Mouse (Mus musculus) kidney, embryonic 15.5 days (tissue): ENCODE results near the gene Kcnh5. TPM values are rescaled to one million over a fixed set of nuclear protein-coding genes. Genes with fewer than 3 reads are reported as not detected.

Source experiments
- ATAC-seq: fragments of 200-750 bp; cut with Nextera tagmentation; replicated peaks from 2 replicates; pipeline ENCODE4 v1.8.0; 2017; ENCODE audit warnings: moderate TSS enrichment; ENCODE audit not compliant: low FRiP score
- H3K27ac ChIP-seq: fragments of 300-500 bp; sonication (generic); 2 replicates; pipeline ENCODE4 v1.5.1; 2015; ENCODE audit warnings: mild to moderate bottlenecking, inconsistent platforms
- H3K27me3 ChIP-seq: fragments of 300-500 bp; sonication (generic); 2 replicates; pipeline ENCODE4 v1.6.1; 2015; ENCODE audit warnings: inconsistent platforms
- H3K36me3 ChIP-seq: fragments of 300-500 bp; sonication (generic); 2 replicates; pipeline ENCODE4 v1.6.1; 2015; ENCODE audit warnings: inconsistent platforms
- H3K4me1 ChIP-seq: fragments of 300-500 bp; sonication (generic); 2 replicates; pipeline ENCODE4 v1.6.1; 2015; ENCODE audit warnings: inconsistent platforms
- H3K4me2 ChIP-seq: fragments of 300-500 bp; sonication (generic); 2 replicates; pipeline ENCODE4 v1.6.1; 2015; ENCODE audit warnings: moderate library complexity, mild to moderate bottlenecking, inconsistent platforms
- H3K4me3 ChIP-seq: fragments of 300-500 bp; sonication (generic); replicated peaks from 2 replicates; pipeline ENCODE4 v1.5.1; 2015; ENCODE audit warnings: mild to moderate bottlenecking, inconsistent platforms
- H3K9ac ChIP-seq: fragments of 300-500 bp; sonication (generic); 2 replicates; pipeline ENCODE4 v1.6.1; 2015; ENCODE audit warnings: mild to moderate bottlenecking, inconsistent platforms
- H3K9me3 ChIP-seq: fragments of 300-500 bp; sonication (generic); replicated peaks from 2 replicates; pipeline ENCODE4 v1.6.1; 2016; ENCODE audit warnings: inconsistent platforms
- WGBS: fragments of 180-500 bp; shearing (Covaris S2); methylation state at CpG from one replicate; pipeline ENCODE4 v1.1.7; 2015; ENCODE audit warnings: mixed read lengths; 5-methylcytosine and 5-hydroxymethylcytosine counted together
- polyA plus RNA-seq: library from polyadenylated mRNA; unstranded; fragments of >200 nt; fragmentation: Nextera tagmentation; extraction: Ambion mirVana; gene quantifications from 2 replicates; pipeline ENCODE4 v1.2.1, GENCODE M21; 2015

The Kcnh5 gene
- polyA plus RNA-seq, 1 experiment from 2014 or later = 0.42 TPM

GRCm38 (mm10) chr12:74901331-74901730, 275.8 kb downstream of the Kcnh5 start:
- 83% methylated on average over 6 of the region's 6 CpGs for WGBS
- Histone ChIP-seq H3K27me3 (no peaks in the 10 kb centered on the region), H3K4me1 (no peaks in the 10 kb centered on the region), H3K9me3 (no peaks in the 10 kb centered on the region), H3K4me3 (no peak overlapping the region), H3K4me2 (no peak overlapping the region), H3K36me3 (no peaks in the 10 kb centered on the region), H3K9ac (no peak overlapping the region), H3K27ac (no peak overlapping the region)
- ATAC-seq = no peak

- ATAC-seq = no peak
- Histone ChIP-seq H3K4me2 (no peak overlapping the region), H3K9ac (no peak overlapping the region), H3K9me3 (no peaks in the 10 kb centered on the region), H3K27ac (no peak overlapping the region), H3K36me3 (no peaks in the 10 kb centered on the region), H3K4me3 (no peak overlapping the region), H3K27me3 (no peaks in the 10 kb centered on the region), H3K4me1 (no peaks in the 10 kb centered on the region)
Observed at GRCm38 (mm10) chr12:74900777-74901176, 276.4 kb downstream of the Kcnh5 start.

- no peak for ATAC-seq
- H3K27ac ChIP-seq = no peak overlapping the region
Observed at GRCm38 (mm10) chr12:74899055-74899454, 278.1 kb downstream of the Kcnh5 start.

GRCm38 (mm10) chr12:74898211-74898610, 278.9 kb downstream of the Kcnh5 start:
- no peaks in the 10 kb centered on the region for H3K4me1 ChIP-seq
- no peak for ATAC-seq

More at GRCm38 (mm10) chr12:74899055-74899454, 278.1 kb downstream of the Kcnh5 start:
- Histone ChIP-seq H3K9ac (no peak overlapping the region), H3K4me2 (no peak overlapping the region), H3K4me3 (no peak overlapping the region), H3K9me3 (no peaks in the 10 kb centered on the region), H3K36me3 (no peaks in the 10 kb centered on the region), H3K27me3 (no peaks in the 10 kb centered on the region), H3K4me1 (no peaks in the 10 kb centered on the region)
- 92% methylated on average over 4 of the region's 4 CpGs for WGBS

GRCm38 (mm10) chr12:74894870-74895423, 282.2 kb downstream of the Kcnh5 start:
- 77% methylated on average over 11 of the region's 11 CpGs for WGBS
- Histone ChIP-seq H3K9me3 (no peaks in the 10 kb centered on the region), H3K27ac (no peak overlapping the region), H3K4me2 (no peak overlapping the region), H3K27me3 (no peaks in the 10 kb centered on the region), H3K9ac (no peak overlapping the region), H3K4me1 (no peaks in the 10 kb centered on the region), H3K36me3 (no peaks in the 10 kb centered on the region), H3K4me3 (no peak overlapping the region)
- no peak for ATAC-seq

More at GRCm38 (mm10) chr12:74898211-74898610, 278.9 kb downstream of the Kcnh5 start:
- WGBS = 84% methylated on average over 9 of the region's 9 CpGs
- H3K27me3 ChIP-seq = no peaks in the 10 kb centered on the region
- no peak overlapping the region for H3K4me3 ChIP-seq
- H3K9ac ChIP-seq = no peak overlapping the region
- no peaks in the 10 kb centered on the region for H3K9me3 ChIP-seq
- H3K27ac ChIP-seq = no peak overlapping the region
- H3K36me3 ChIP-seq = no peaks in the 10 kb centered on the region
- no peak overlapping the region for H3K4me2 ChIP-seq

- WGBS = 58% methylated on average over 3 of the region's 3 CpGs
- H3K4me1 ChIP-seq = no peaks in the 10 kb centered on the region
- H3K9ac ChIP-seq = no peak overlapping the region
- H3K27me3 ChIP-seq = no peaks in the 10 kb centered on the region
- no peak overlapping the region for H3K4me2 ChIP-seq
- ATAC-seq = no peak
- no peak overlapping the region for H3K27ac ChIP-seq
- H3K36me3 ChIP-seq = no peaks in the 10 kb centered on the region
- H3K9me3 ChIP-seq = no peaks in the 10 kb centered on the region
- H3K4me3 ChIP-seq = no peak overlapping the region
Observed at GRCm38 (mm10) chr12:74889419-74889818, 287.7 kb downstream of the Kcnh5 start.

- Histone ChIP-seq H3K9me3 (no peaks in the 10 kb centered on the region), H3K36me3 (no peaks in the 10 kb centered on the region), H3K4me2 (no peak overlapping the region), H3K4me3 (no peak overlapping the region), H3K9ac (no peak overlapping the region), H3K4me1 (no peaks in the 10 kb centered on the region), H3K27ac (no peak overlapping the region), H3K27me3 (no peaks in the 10 kb centered on the region)
- 64% methylated on average over 1 of the region's 1 CpGs for WGBS
- no peak for ATAC-seq
Observed at GRCm38 (mm10) chr12:74887064-74887463, 290.1 kb downstream of the Kcnh5 start.

- Histone ChIP-seq H3K4me2 (no peak overlapping the region), H3K4me1 (no peaks in the 10 kb centered on the region), H3K9me3 (no peaks in the 10 kb centered on the region), H3K27ac (no peak overlapping the region), H3K36me3 (no peaks in the 10 kb centered on the region), H3K27me3 (no peaks in the 10 kb centered on the region), H3K4me3 (no peak overlapping the region), H3K9ac (no peak overlapping the region)
- no peak for ATAC-seq
- 92% methylated on average over 6 of the region's 6 CpGs for WGBS
Observed at GRCm38 (mm10) chr12:74881344-74881743, 295.8 kb downstream of the Kcnh5 start.

- WGBS = 73% methylated on average over 2 of the region's 2 CpGs
Observed at GRCm38 (mm10) chr12:74855666-74856065, 321.5 kb downstream of the Kcnh5 start.

GRCm38 (mm10) chr12:74854263-74854662, 322.9 kb downstream of the Kcnh5 start:
- H3K27ac ChIP-seq = no peak overlapping the region
- no peak for ATAC-seq
- no peaks in the 10 kb centered on the region for H3K27me3 ChIP-seq
- H3K36me3 ChIP-seq = no peaks in the 10 kb centered on the region
- no peak overlapping the region for H3K9ac ChIP-seq
- no peak overlapping the region for H3K4me3 ChIP-seq
- 66% methylated on average over 1 of the region's 1 CpGs for WGBS
- no peaks in the 10 kb centered on the region for H3K4me1 ChIP-seq
- H3K4me2 ChIP-seq = no peak overlapping the region
- no peaks in the 10 kb centered on the region for H3K9me3 ChIP-seq

More at GRCm38 (mm10) chr12:74855666-74856065, 321.5 kb downstream of the Kcnh5 start:
- ATAC-seq = no peak
- Histone ChIP-seq H3K27me3 (no peaks in the 10 kb centered on the region), H3K4me2 (no peak overlapping the region), H3K9ac (no peak overlapping the region), H3K27ac (no peak overlapping the region), H3K4me3 (no peak overlapping the region), H3K9me3 (no peaks in the 10 kb centered on the region), H3K4me1 (no peaks in the 10 kb centered on the region), H3K36me3 (no peaks in the 10 kb centered on the region)

- H3K4me3 ChIP-seq = no peak overlapping the region
- H3K36me3 ChIP-seq = no peaks in the 10 kb centered on the region
- no peak overlapping the region for H3K4me2 ChIP-seq
- no peak overlapping the region for H3K9ac ChIP-seq
- no peaks in the 10 kb centered on the region for H3K9me3 ChIP-seq
- no peaks in the 10 kb centered on the region for H3K27me3 ChIP-seq
- ATAC-seq = no peak
- 52% methylated on average over 2 of the region's 2 CpGs for WGBS
- no peak overlapping the region for H3K27ac ChIP-seq
- no peaks in the 10 kb centered on the region for H3K4me1 ChIP-seq
Observed at GRCm38 (mm10) chr12:74850323-74850722, 326.8 kb downstream of the Kcnh5 start.

GRCm38 (mm10) chr12:74849912-74850311, 327.2 kb downstream of the Kcnh5 start:
- Histone ChIP-seq H3K27me3 (no peaks in the 10 kb centered on the region), H3K9me3 (no peaks in the 10 kb centered on the region), H3K27ac (no peak overlapping the region), H3K4me3 (no peak overlapping the region), H3K4me2 (no peak overlapping the region), H3K36me3 (no peaks in the 10 kb centered on the region), H3K9ac (no peak overlapping the region), H3K4me1 (no peaks in the 10 kb centered on the region)
- ATAC-seq = no peak
- 89% methylated on average over 4 of the region's 4 CpGs for WGBS
